Mouse (Mus musculus) layer of hippocampus, adult 8-10 months (tissue): ENCODE data around the gene Gm20695. TPM values are rescaled to one million over a fixed set of nuclear protein-coding genes. Genes with fewer than 3 reads are reported as not detected.

Experiments
- DNase-seq, 2 experiments: peaks; one replicate each; pipeline ENCODE4 v3.0.0; 2022; ENCODE audit warnings: low spot score in 2 of 2
- total RNA-seq, 4 experiments: library from RNA; stranded (reverse); gene quantifications; 2 replicates each; pipeline ENCODE4 v1.2.4; 2022

The Gm20695 gene
- total RNA-seq, 4 experiments from 2014 or later = 0.68 TPM; not detected in 3

- no peak for DNase-seq
Observed at GRCm38 (mm10) chr16:3895173-3895792, 10.8 kb downstream of the Gm20695 start.

- DNase-seq = no peak
Observed at GRCm38 (mm10) chr16:3896046-3896445, 11.6 kb downstream of the Gm20695 start.

GRCm38 (mm10) chr16:3896553-3896952 is 12.1 kb downstream of the Gm20695 start:
- DNase-seq = no peak

- DNase-seq = no peak
Observed at GRCm38 (mm10) chr16:3907471-3907870, 23.0 kb downstream of the Gm20695 start.

GRCm38 (mm10) chr16:3908537-3909111 is 24.2 kb downstream of the Gm20695 start, which contains the start of the genes 1700037C18Rik and Cluap1:
Gene 1700037C18Rik (minus strand): TSS chr16:3908689.
Gene Cluap1 (plus strand): TSS chr16:3908801.
- DNase-seq = peak; percentile 94 to 96

- DNase-seq = no peak
Observed at GRCm38 (mm10) chr16:3909118-3909517, 24.7 kb downstream of the Gm20695 start.

GRCm38 (mm10) chr16:3920756-3921155 is 36.3 kb downstream of the Gm20695 start:
- no peak for DNase-seq

GRCm38 (mm10) chr16:3923515-3923914 is 39.1 kb downstream of the Gm20695 start:
- no peak for DNase-seq

GRCm38 (mm10) chr16:3923966-3924365 is 39.5 kb downstream of the Gm20695 start:
- no peak for DNase-seq

GRCm38 (mm10) chr16:3928582-3928981 is 44.1 kb downstream of the Gm20695 start:
- no peak for DNase-seq

GRCm38 (mm10) chr16:3929151-3929550 is 44.7 kb downstream of the Gm20695 start:
- no peak for DNase-seq

- DNase-seq = no peak
Observed at GRCm38 (mm10) chr16:3933536-3933935, 49.1 kb downstream of the Gm20695 start.

- no peak for DNase-seq
Observed at GRCm38 (mm10) chr16:3934091-3934490, 49.6 kb downstream of the Gm20695 start.

GRCm38 (mm10) chr16:3934701-3935100 is 50.3 kb downstream of the Gm20695 start:
- DNase-seq = no peak

- DNase-seq = no peak
Observed at GRCm38 (mm10) chr16:3951141-3951540, 66.7 kb downstream of the Gm20695 start.

GRCm38 (mm10) chr16:3956369-3956768 is 71.9 kb downstream of the Gm20695 start:
- DNase-seq = no peak

GRCm38 (mm10) chr16:3959261-3959660 is 74.8 kb downstream of the Gm20695 start:
- DNase-seq = no peak

- DNase-seq = no peak
Observed at GRCm38 (mm10) chr16:3964990-3965389, 80.5 kb downstream of the Gm20695 start.

GRCm38 (mm10) chr16:3965534-3965933 is 81.1 kb downstream of the Gm20695 start:
- no peak for DNase-seq
